Mouse (Mus musculus): ENCODE measurements at regions not wholly inside any gene's neighbourhood (a gene's known extent, or its start where the extent isn't known, plus 50 kb on each side); places are given as distances from the start of the nearest gene placed in this dataset.
"Not testable (repeated sequence)": the region's sequence is repeated elsewhere in the genome, so short reads cannot be mapped to it uniquely, and the experiment has no call there.

- DNase-seq (ENCODE audit: extremely low read depth, low read depth, low spot score), result no peak
Observed at GRCm38 (mm10) chr13:35581616-35582015, 78.0 kb upstream of the Cdyl start.

- peak; percentile 64 for DNase-seq (ENCODE audit: extremely low read depth, low read depth, low spot score)
Observed at GRCm38 (mm10) chr13:35598003-35598402, 61.6 kb upstream of the Cdyl start.

- no peak for DNase-seq (ENCODE audit: extremely low read depth, low read depth, low spot score)
Observed at GRCm38 (mm10) chr13:35601560-35602135, 58.0 kb upstream of the Cdyl start.

- DNase-seq (ENCODE audit: extremely low read depth, low read depth, low spot score), result no peak
Observed at GRCm38 (mm10) chr13:35603080-35603479, 56.6 kb upstream of the Cdyl start.

GRCm38 (mm10) chr13:35604061-35604460 is 55.6 kb upstream of the Cdyl start:
- no peak for DNase-seq (ENCODE audit: extremely low read depth, low read depth, low spot score)

- no peak for DNase-seq (ENCODE audit: extremely low read depth, low read depth, low spot score)
Observed at GRCm38 (mm10) chr13:35604765-35605164, 54.9 kb upstream of the Cdyl start.

GRCm38 (mm10) chr13:35606857-35607561 is 52.6 kb upstream of the Cdyl start:
- DNase-seq (ENCODE audit: extremely low read depth, low read depth, low spot score), result not testable (repeated sequence)

- DNase-seq (ENCODE audit: extremely low read depth, low read depth, low spot score), result no peak
Observed at GRCm38 (mm10) chr13:35607710-35608109, 51.9 kb upstream of the Cdyl start.
